Mouse (Mus musculus) cortical plate, adult 2 months (tissue): Measurements from ENCODE around the gene Styk1. TPM values are rescaled to one million over a fixed set of nuclear protein-coding genes. Genes with fewer than 3 reads are reported as not detected.
"Not testable (repeated sequence)": the region's sequence is repeated elsewhere in the genome, so short reads cannot be mapped to it uniquely, and the experiment has no call there.

Experiments
- H3K27ac ChIP-seq: fragments of 200-500 bp; 2 replicates; pipeline ENCODE4 v1.5.1; 2012; ENCODE audit warnings: low read length, control low read depth, inconsistent platforms; ENCODE audit not compliant: insufficient read depth
- H3K4me1 ChIP-seq: fragments of 200-500 bp; 2 replicates; pipeline ENCODE4 v1.6.1; 2011; ENCODE audit warnings: low read length; ENCODE audit not compliant: control insufficient read depth, insufficient read depth
- H3K4me3 ChIP-seq: fragments of 200-500 bp; 2 replicates; pipeline ENCODE4 v1.5.1; 2011; ENCODE audit warnings: mild to moderate bottlenecking, low read length, control low read depth; ENCODE audit not compliant: insufficient read depth
- CTCF ChIP-seq: fragments of 200-500 bp; IDR thresholded peaks from 2 replicates; pipeline ENCODE4 v1.5.1; 2011; ENCODE audit warnings: mild to moderate bottlenecking, control low read depth, low read length; ENCODE audit not compliant: insufficient read depth; ENCODE audit errors: extremely low read depth
- POLR2A ChIP-seq: fragments of 200-500 bp; IDR thresholded peaks from 2 replicates; pipeline ENCODE4 v1.6.1; 2011; ENCODE audit warnings: mild to moderate bottlenecking, low read length, control low read depth; ENCODE audit not compliant: insufficient read depth; ENCODE audit errors: extremely low read depth
- polyA plus RNA-seq: library from polyadenylated mRNA; depleted of rRNA; stranded (reverse); fragments of >200 nt; gene quantifications from 2 replicates; pipeline ENCODE4 v1.2.3, GENCODE M21; 2012

Styk1 gene
- polyA plus RNA-seq, 1 experiment, result 0.13 TPM

GRCm38 (mm10) chr6:131293916-131294315 lies 59.5 kb downstream of the Styk1 start:
- H3K4me1 ChIP-seq, result no peaks in the 10 kb centered on the region; the same call in 1 of the 2 replicates
- no peak overlapping the region for H3K27ac ChIP-seq
- H3K4me3 ChIP-seq, result peak overlapping the region; percentile 88; the same call in 1 of the 2 replicates
- no peak for TF ChIP-seq CTCF
- no peak for TF ChIP-seq POLR2A

- H3K4me3 ChIP-seq, result peak within 1 kb of the TSS; percentile 88
- H3K4me1 ChIP-seq, result no peaks in the 10 kb centered on the region; the same call in 1 of the 2 replicates
- H3K27ac ChIP-seq, result no peak within 1 kb of the TSS
- TF ChIP-seq CTCF (no peak), POLR2A (peak; percentile 37; the same call in 1 of the 2 replicates)
These were observed 60.2 kb downstream of the Styk1 start, which contains the start of gene Magohb for GRCm38 (mm10) chr6:131292991-131293788. Gene Magohb, minus strand, starts transcription at chr6:131293244.

- Histone ChIP-seq H3K4me1 (no peaks in the 10 kb centered on the region; the same call in 1 of the 2 replicates), H3K4me3 (peak overlapping the region; percentile 88), H3K27ac (no peak overlapping the region)
- no peak for TF ChIP-seq CTCF
- no peak for TF ChIP-seq POLR2A
These were observed 61.0 kb downstream of the Styk1 start for GRCm38 (mm10) chr6:131292276-131292990.

GRCm38 (mm10) chr6:131290430-131290829 lies 63.0 kb downstream of the Styk1 start:
- H3K27ac ChIP-seq, result no peak overlapping the region
- TF ChIP-seq POLR2A (no peak), CTCF (peak; percentile 57)
- H3K4me1 ChIP-seq, result no peaks in the 10 kb centered on the region; the same call in 1 of the 2 replicates
- H3K4me3 ChIP-seq, result no peak overlapping the region

GRCm38 (mm10) chr6:131278160-131278559 lies 75.2 kb downstream of the Styk1 start:
- H3K4me3 ChIP-seq, H3K27ac ChIP-seq, H3K4me1 ChIP-seq: not testable (repeated sequence)

GRCm38 (mm10) chr6:131276659-131277058 lies 76.7 kb downstream of the Styk1 start:
- Histone ChIP-seq H3K27ac (no peak overlapping the region), H3K4me3 (no peak overlapping the region), H3K4me1 (no peaks in the 10 kb centered on the region)
- TF ChIP-seq CTCF (no peak), POLR2A (no peak)

- TF ChIP-seq POLR2A, result no peak
- TF ChIP-seq CTCF, result no peak
- Histone ChIP-seq H3K27ac (no peak overlapping the region), H3K4me3 (no peak overlapping the region), H3K4me1 (no peaks in the 10 kb centered on the region)
These were observed 81.1 kb downstream of the Styk1 start for GRCm38 (mm10) chr6:131272311-131272710.

GRCm38 (mm10) chr6:131270312-131270711 lies 83.1 kb downstream of the Styk1 start:
- no peaks in the 10 kb centered on the region for H3K4me1 ChIP-seq
- H3K4me3 ChIP-seq, result no peak overlapping the region
- no peak overlapping the region for H3K27ac ChIP-seq
- TF ChIP-seq CTCF (no peak), POLR2A (no peak)

GRCm38 (mm10) chr6:131269599-131269998 lies 83.8 kb downstream of the Styk1 start:
- Histone ChIP-seq H3K27ac (no peak overlapping the region), H3K4me1 (no peaks in the 10 kb centered on the region), H3K4me3 (no peak overlapping the region)
- no peak for TF ChIP-seq POLR2A
- no peak for TF ChIP-seq CTCF
